Mouse (Mus musculus): Measurements from ENCODE around the gene Rbfox2. TPM values are rescaled to one million over a fixed set of nuclear protein-coding genes. Genes with fewer than 3 reads are reported as not detected.

Rbfox2 gene
- polyA plus RNA-seq, 1 experiment from 2014 or later: 67.8 TPM

DNA sequence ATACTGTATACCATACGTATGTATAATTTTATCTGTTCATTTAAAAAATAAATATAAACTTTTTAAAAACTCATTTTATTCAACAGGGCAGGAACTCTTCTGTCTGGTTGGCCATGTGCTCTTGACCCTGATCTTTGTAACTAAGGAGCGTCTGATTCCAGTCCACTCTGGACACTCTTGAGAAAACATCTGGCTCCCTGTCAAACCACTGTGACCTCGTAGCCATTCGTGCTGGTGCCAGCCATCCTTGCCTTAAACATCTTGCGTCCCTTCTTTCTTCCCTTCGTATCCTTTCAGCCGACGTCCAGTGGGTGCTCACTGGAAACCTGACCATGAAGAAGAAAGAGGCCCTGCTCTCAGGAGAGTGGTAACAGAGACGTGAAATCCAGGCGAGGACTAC lies 16.4 kb upstream of the Rbfox2 start:
- ATAC-seq (replicated peaks; ENCODE audit: low FRiP score, low TSS enrichment, low read depth) (no peak), DNase-seq (ENCODE audit: low spot score) (no peak)
- Histone ChIP-seq H3K4me3 (ENCODE audit: low read depth, low read length) (no peak overlapping the region), H3K9ac (ENCODE audit: low read length) (no peak overlapping the region), H3K27ac (ENCODE audit: low read depth) (no peak overlapping the region), H3K4me2 (ENCODE audit: low read length) (no peak overlapping the region), H3K36me3 (ENCODE audit: control insufficient read depth, insufficient read depth, low read length) (no peaks in the 10 kb centered on the region), H3K27me3 (replicated peaks; ENCODE audit: control insufficient read depth, insufficient read depth, low read length) (no peaks in the 10 kb centered on the region), H3K4me1 (replicated peaks; ENCODE audit: control insufficient read depth, insufficient read depth, low read length) (no peaks in the 10 kb centered on the region), H3K9me3 (ENCODE audit: control insufficient read depth, low read length) (no peaks in the 10 kb centered on the region)
- 79% methylated on average over 10 of the region's 10 CpGs for WGBS

GRCm38 (mm10) chr15:77313701-77314100 lies 6.9 kb upstream of the Rbfox2 start:
- no peak for ATAC-seq (replicated peaks; ENCODE audit: low FRiP score, low TSS enrichment, low read depth)
- Histone ChIP-seq H3K4me1 (replicated peaks; ENCODE audit: control insufficient read depth, insufficient read depth, low read length) (peaks cover 13% of the 10 kb centered on the region), H3K27me3 (replicated peaks; ENCODE audit: control insufficient read depth, insufficient read depth, low read length) (no peaks in the 10 kb centered on the region), H3K4me2 (ENCODE audit: low read length) (peak overlapping the region; percentile 11; the same call in 1 of the 2 replicates), H3K36me3 (ENCODE audit: control insufficient read depth, insufficient read depth, low read length) (no peaks in the 10 kb centered on the region), H3K4me3 (ENCODE audit: low read depth, low read length) (no peak overlapping the region), H3K27ac (ENCODE audit: low read depth) (no peak overlapping the region), H3K9me3 (ENCODE audit: control insufficient read depth, low read length) (no peaks in the 10 kb centered on the region), H3K9ac (ENCODE audit: low read length) (no peak overlapping the region)
- WGBS: 12% methylated on average over 6 of the region's 6 CpGs
- no peak for DNase-seq (ENCODE audit: low spot score)

DNA sequence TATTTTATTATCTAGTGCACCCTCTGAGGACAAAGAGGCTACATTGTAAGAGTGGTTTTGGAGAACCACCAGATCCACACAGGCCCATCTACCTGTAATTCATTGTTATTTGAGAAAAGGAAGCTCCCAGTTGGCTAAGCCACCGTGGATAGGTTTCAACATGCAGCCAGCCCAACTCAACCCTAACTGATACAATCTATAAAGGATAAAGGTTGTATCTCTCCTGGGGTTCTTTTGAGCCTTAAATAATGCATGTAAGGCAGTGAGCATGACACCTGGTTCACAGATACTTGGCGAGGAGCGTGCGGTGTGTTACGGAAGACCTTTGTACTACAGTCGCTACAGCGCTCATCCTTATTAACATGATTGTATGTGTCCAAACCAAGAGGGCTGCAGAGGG lies 6.0 kb upstream of the Rbfox2 start:
- H3K27ac ChIP-seq (ENCODE audit: low read depth): no peak overlapping the region
- 96% methylated on average over 7 of the region's 7 CpGs for WGBS
- H3K4me3 ChIP-seq (ENCODE audit: low read depth, low read length): no peak overlapping the region
- ATAC-seq (replicated peaks; ENCODE audit: low FRiP score, low TSS enrichment, low read depth) (no peak), DNase-seq (ENCODE audit: low spot score) (no peak)
- H3K9ac ChIP-seq (ENCODE audit: low read length): no peak overlapping the region
- H3K36me3 ChIP-seq (ENCODE audit: control insufficient read depth, insufficient read depth, low read length): no peaks in the 10 kb centered on the region
- no peaks in the 10 kb centered on the region for H3K9me3 ChIP-seq (ENCODE audit: control insufficient read depth, low read length)
- H3K4me2 ChIP-seq (ENCODE audit: low read length): no peak overlapping the region
- H3K4me1 ChIP-seq (replicated peaks; ENCODE audit: control insufficient read depth, insufficient read depth, low read length): peaks cover 13% of the 10 kb centered on the region
- no peaks in the 10 kb centered on the region for H3K27me3 ChIP-seq (replicated peaks; ENCODE audit: control insufficient read depth, insufficient read depth, low read length)

DNA sequence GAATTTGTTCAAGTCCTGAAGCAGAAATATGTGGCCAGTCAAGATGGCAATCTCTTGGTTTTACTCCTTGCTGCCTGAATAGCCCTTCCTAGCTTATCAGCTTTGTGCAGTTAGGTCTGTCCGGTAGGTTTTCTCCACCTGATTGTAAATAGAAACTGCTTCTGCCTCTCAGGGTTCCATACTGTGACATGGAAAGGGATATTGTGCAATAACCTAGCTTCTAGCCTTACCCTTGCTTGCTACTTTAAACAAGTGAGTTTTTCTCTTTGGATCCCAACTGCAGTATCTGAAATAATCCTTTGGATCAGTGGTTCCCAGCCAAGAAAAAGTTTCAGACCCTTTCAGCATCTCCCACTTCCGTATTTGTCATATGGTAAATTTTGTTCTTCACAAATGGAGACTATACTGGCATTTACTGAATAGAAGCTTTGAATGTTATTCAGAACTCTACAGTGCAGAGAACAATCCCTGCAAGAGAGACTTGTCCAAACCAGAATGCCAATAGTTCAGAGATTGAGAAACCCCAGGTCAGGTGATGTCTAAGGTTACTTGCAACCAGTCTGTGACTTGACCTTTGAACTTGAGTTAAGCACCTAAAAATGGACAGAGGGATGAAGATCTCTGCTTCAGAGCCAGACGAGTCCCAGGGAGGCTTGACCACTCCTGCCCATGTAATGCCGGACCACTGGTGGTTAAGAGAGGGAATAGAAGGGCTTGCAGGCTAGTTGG lies 1.1 kb upstream of the Rbfox2 start:
- DNase-seq (ENCODE audit: low spot score): no peak
- no peaks in the 10 kb centered on the region for H3K36me3 ChIP-seq (ENCODE audit: control insufficient read depth, insufficient read depth, low read length)
- H3K27me3 ChIP-seq (replicated peaks; ENCODE audit: control insufficient read depth, insufficient read depth, low read length): no peaks in the 10 kb centered on the region
- ATAC-seq (replicated peaks; ENCODE audit: low FRiP score, low TSS enrichment, low read depth): no peak
- WGBS: 75% methylated on average over 4 of the region's 4 CpGs
- H3K4me2 ChIP-seq (ENCODE audit: low read length): no peak overlapping the region
- H3K4me1 ChIP-seq (replicated peaks; ENCODE audit: control insufficient read depth, insufficient read depth, low read length): peaks cover 11% of the 10 kb centered on the region
- no peak overlapping the region for H3K4me3 ChIP-seq (ENCODE audit: low read depth, low read length)
- no peak overlapping the region for H3K27ac ChIP-seq (ENCODE audit: low read depth)
- no peaks in the 10 kb centered on the region for H3K9me3 ChIP-seq (ENCODE audit: control insufficient read depth, low read length)
- H3K9ac ChIP-seq (ENCODE audit: low read length): no peak overlapping the region

DNA sequence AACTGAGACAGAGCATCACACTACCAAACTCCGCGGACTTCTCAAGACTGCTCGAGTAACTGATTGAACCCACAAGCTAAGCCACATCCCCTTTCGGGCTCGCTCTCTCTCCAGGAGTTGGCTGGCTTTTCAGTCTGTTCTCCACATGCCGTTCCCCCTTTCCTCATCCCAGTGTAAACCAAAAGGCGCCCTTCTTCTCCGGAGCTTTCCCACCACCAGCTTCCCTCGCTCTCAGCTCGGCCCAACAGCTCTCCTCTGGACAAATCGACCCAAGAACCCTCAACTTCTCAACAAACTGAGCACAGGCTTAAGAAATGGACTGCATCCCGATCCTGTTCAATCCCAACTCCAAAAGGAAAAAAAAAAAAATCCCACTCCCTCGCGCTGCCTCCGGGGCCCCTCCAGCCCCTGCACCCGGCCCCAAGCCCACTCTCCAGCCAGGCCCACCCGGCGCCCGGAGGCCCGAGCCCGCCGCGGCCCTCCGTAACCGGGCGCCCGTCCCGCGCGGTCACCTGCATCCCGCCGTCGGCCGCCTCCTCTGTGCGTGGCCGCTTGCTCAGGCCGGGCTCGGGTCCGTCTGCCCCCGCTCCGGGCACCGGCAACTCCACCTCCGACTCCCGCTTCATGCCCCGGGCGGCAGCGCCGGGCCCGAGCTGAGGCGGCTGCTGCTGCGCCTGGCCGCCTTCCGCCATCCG lies 805 bp downstream of the Rbfox2 start:
- Histone ChIP-seq H3K4me2 (ENCODE audit: low read length) (peak overlapping the region; percentile 70), H3K27ac (ENCODE audit: low read depth) (peak overlapping the region; percentile 99), H3K4me3 (ENCODE audit: low read depth, low read length) (peak overlapping the region; percentile 79), H3K27me3 (replicated peaks; ENCODE audit: control insufficient read depth, insufficient read depth, low read length) (no peaks in the 10 kb centered on the region), H3K4me1 (replicated peaks; ENCODE audit: control insufficient read depth, insufficient read depth, low read length) (peaks cover 16% of the 10 kb centered on the region), H3K36me3 (ENCODE audit: control insufficient read depth, insufficient read depth, low read length) (peaks cover 6% of the 10 kb centered on the region; the same call in 1 of the 2 replicates), H3K9me3 (ENCODE audit: control insufficient read depth, low read length) (no peaks in the 10 kb centered on the region), H3K9ac (ENCODE audit: low read length) (peak overlapping the region; percentile 91)
- 1% methylated on average over 53 of the region's 54 CpGs for WGBS
- DNase-seq (ENCODE audit: low spot score) (peak; percentile 85), ATAC-seq (replicated peaks; ENCODE audit: low FRiP score, low TSS enrichment, low read depth) (peak; percentile 63)

- no peaks in the 10 kb centered on the region for H3K27me3 ChIP-seq (replicated peaks; ENCODE audit: control insufficient read depth, insufficient read depth, low read length)
- no peaks in the 10 kb centered on the region for H3K9me3 ChIP-seq (ENCODE audit: control insufficient read depth, low read length)
- H3K36me3 ChIP-seq (ENCODE audit: control insufficient read depth, insufficient read depth, low read length): peaks cover 7% of the 10 kb centered on the region; the same call in 1 of the 2 replicates
- no peak for ATAC-seq (replicated peaks; ENCODE audit: low FRiP score, low TSS enrichment, low read depth)
- no peak overlapping the region for H3K27ac ChIP-seq (ENCODE audit: low read depth)
- 6% methylated on average over 3 of the region's 3 CpGs for WGBS
- DNase-seq (ENCODE audit: low spot score): no peak
- H3K4me1 ChIP-seq (replicated peaks; ENCODE audit: control insufficient read depth, insufficient read depth, low read length): peaks cover 16% of the 10 kb centered on the region
- peak overlapping the region; percentile 70 for H3K4me2 ChIP-seq (ENCODE audit: low read length)
- peak overlapping the region; percentile 91 for H3K9ac ChIP-seq (ENCODE audit: low read length)
- H3K4me3 ChIP-seq (ENCODE audit: low read depth, low read length): peak overlapping the region; percentile 79
Observed at GRCm38 (mm10) chr15:77304960-77305359, 1.8 kb downstream of the Rbfox2 start.

DNA sequence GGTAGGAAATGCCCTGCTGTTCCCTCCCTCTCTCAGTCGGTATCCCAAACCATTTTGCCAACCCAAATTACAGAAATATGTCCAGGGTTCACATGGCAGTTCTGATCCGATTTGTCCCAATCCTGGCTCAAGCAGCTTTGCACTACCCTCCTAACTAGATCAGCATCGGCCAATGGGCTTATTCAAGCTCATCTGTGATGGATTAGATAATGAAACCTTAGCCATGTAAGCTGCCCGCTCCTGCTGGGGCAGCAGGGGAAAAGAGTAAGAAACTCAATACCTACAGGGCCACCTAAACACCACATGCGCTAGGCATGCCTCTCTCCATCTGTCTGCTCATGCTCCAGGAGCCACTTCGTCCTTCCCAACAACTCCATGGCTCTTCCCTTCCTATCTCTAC lies 5.7 kb downstream of the Rbfox2 start:
- Histone ChIP-seq H3K9me3 (ENCODE audit: control insufficient read depth, low read length) (no peaks in the 10 kb centered on the region), H3K27me3 (replicated peaks; ENCODE audit: control insufficient read depth, insufficient read depth, low read length) (no peaks in the 10 kb centered on the region), H3K4me3 (ENCODE audit: low read depth, low read length) (no peak overlapping the region), H3K4me2 (ENCODE audit: low read length) (no peak overlapping the region), H3K4me1 (replicated peaks; ENCODE audit: control insufficient read depth, insufficient read depth, low read length) (peaks cover 16% of the 10 kb centered on the region), H3K36me3 (ENCODE audit: control insufficient read depth, insufficient read depth, low read length) (peaks cover 7% of the 10 kb centered on the region; the same call in 1 of the 2 replicates), H3K9ac (ENCODE audit: low read length) (no peak overlapping the region), H3K27ac (ENCODE audit: low read depth) (no peak overlapping the region)
- WGBS: 84% methylated on average over 6 of the region's 6 CpGs
- no peak for DNase-seq (ENCODE audit: low spot score)
- no peak for ATAC-seq (replicated peaks; ENCODE audit: low FRiP score, low TSS enrichment, low read depth)

DNA sequence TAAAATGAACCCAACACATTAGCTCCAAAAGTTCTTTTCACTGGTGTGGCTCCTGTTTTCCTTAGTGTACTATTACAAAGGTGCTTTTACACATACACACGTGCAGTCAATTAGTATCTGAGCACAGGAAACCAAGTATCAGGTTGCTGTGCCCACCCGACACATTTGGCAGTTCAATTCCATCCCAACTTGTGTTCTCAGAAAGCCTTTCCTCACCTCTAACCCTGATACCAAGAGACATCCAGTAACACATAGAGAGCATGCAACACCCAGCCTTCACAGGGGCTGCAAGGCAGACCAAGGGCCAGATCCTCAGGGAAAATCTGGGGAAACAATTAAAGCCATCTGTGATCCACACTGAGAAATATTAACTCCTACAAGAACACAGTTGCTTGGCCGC lies 8.2 kb downstream of the Rbfox2 start:
- Histone ChIP-seq H3K27ac (ENCODE audit: low read depth) (no peak overlapping the region), H3K27me3 (replicated peaks; ENCODE audit: control insufficient read depth, insufficient read depth, low read length) (no peaks in the 10 kb centered on the region), H3K36me3 (ENCODE audit: control insufficient read depth, insufficient read depth, low read length) (peaks cover 7% of the 10 kb centered on the region; the same call in 1 of the 2 replicates), H3K4me3 (ENCODE audit: low read depth, low read length) (no peak overlapping the region), H3K4me2 (ENCODE audit: low read length) (no peak overlapping the region), H3K9me3 (ENCODE audit: control insufficient read depth, low read length) (no peaks in the 10 kb centered on the region), H3K4me1 (replicated peaks; ENCODE audit: control insufficient read depth, insufficient read depth, low read length) (peaks cover 11% of the 10 kb centered on the region), H3K9ac (ENCODE audit: low read length) (no peak overlapping the region)
- ATAC-seq (replicated peaks; ENCODE audit: low FRiP score, low TSS enrichment, low read depth) (no peak), DNase-seq (ENCODE audit: low spot score) (no peak)
- WGBS: 84% methylated on average over 3 of the region's 3 CpGs
